Mouse (Mus musculus) adrenal gland, postnatal 36 days (tissue): Measurements from ENCODE around the gene Ddx20. TPM values are rescaled to one million over a fixed set of nuclear protein-coding genes. Genes with fewer than 3 reads are reported as not detected.
"Not testable (repeated sequence)": the region's sequence is repeated elsewhere in the genome, so short reads cannot be mapped to it uniquely, and the experiment has no call there.

Experiments
- DNase-seq, 2 experiments: peaks; one replicate each; pipeline ENCODE4 v3.0.0; 2021; ENCODE audit warnings: mixed read lengths in 1 of 2
- total RNA-seq, 2 experiments: library from RNA; stranded (reverse); gene quantifications; 2 replicates each; pipeline ENCODE4 v1.2.3; 2021

Gene Ddx20
- total RNA-seq, 2 experiments from 2014 or later: 16.4 to 19.5 TPM

DNA sequence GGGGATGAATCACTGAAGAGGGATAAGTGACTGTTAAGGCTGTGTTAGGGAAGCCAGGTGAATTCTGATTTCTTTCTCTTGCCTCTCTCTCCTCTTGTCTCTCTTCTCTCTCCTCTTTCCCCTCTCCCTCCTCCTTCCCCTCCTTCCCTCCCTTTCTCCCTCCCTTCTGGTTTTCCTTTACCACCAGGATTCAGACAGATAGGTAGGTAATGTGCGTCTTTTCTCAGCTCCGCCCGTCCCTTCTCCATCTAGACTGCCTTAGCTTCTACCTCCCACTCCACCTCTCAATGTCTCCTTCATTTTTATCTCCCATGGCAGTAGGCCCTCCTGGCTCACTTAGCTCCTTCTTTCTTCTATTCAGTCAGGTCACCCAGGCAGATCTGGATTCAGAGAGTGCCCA, 18.2 kb upstream of the Ddx20 start:
- no peak for DNase-seq

DNA sequence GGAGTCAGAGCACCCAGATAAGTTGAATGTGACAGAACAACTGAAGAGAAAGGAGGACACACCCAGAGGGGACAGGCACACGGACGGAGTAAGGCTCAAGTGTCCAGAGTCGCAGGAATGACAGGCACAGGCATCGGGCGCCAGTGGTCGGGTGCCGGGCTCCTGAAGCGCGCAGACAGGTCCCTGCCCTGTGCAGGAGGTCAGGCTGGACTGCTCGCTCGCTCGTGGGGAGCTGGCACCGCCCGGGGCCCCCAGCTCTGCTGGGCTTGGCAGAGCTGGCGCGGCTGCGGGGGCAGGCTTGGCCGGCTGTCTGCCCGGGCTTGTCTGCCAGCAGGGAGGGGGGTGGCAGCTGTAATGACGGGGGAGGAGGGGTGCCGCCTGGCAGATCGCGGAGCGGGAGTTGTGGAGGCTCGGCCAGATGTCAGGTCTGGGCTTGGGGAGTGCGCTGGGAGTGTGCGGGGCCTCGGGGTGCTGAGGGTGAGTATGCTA, 17.7 kb upstream of the Ddx20 start:
- peak; percentile 72 to 77 for DNase-seq

DNA sequence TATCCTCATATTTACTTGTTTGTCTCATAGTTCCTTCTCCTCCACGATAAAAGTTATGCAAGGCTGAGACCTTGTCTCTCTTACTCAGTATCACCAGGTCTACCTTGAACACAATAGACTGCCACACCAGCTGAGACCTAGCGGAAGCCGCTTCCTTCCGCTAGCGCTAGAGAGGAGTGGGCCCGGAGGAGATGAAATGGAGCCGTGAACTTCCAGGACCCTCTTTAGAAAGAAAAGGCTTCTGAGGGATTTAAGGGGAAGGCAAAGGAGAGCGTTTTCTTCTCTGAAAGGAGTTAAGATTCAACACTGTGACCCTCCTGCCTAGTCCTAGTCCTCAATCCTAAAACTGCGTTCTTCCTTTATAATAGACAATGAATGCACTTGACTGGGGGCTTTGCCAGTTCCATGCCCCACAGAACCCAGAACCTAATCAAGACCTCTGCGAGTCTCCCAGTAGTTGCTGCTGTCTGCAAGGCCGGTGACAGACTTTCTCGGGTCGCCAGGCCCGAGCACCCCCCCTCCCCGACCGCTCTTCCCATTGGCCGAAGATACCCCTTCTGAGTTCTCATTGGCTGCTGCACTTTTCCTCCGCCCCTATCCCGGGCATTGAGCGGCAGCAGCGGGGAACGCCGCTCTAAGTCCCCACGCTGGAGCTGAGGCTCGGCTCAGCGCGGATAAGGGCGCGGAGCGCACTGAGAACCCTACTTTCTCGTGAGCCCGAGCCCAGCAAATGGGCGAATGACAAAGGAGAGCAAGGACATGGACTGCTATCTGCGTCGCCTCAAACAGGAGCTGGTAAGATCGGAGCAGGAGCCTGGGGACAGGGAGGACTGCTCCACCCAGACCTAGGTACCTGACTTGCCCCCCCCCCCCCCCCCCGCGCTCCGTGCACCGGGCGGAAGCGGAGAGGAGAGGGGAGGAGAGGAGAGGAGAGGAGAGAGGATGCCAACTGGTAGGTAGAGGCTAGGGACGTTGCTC, 16.9 kb upstream of the Ddx20 start, which contains the start of gene Inka2:
Inka2 (plus strand) TSS at position 569 of the 978 bp plus-strand sequence.
- DNase-seq: peak; percentile 88 to 91

DNA sequence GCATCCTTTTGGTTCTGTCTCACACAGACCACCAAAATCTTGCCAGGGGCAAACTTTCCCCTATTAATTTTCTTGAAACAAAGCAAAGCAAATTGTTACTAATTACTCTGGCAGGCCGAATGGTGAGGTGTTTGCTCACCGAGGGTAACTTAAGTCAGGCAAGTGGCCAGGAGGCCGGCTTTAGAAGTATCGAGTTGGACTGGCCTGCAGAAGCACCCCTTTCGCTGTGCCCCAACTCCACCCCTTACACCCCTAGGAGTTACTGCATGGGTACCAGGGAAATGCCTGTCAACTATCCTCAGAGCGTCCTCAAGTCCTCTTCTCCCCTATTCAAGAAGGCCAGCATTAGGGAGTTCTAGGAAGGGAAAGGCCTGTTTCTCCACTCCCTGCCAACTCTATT, 16.2 kb upstream of the Ddx20 start:
- no peak for DNase-seq

DNA sequence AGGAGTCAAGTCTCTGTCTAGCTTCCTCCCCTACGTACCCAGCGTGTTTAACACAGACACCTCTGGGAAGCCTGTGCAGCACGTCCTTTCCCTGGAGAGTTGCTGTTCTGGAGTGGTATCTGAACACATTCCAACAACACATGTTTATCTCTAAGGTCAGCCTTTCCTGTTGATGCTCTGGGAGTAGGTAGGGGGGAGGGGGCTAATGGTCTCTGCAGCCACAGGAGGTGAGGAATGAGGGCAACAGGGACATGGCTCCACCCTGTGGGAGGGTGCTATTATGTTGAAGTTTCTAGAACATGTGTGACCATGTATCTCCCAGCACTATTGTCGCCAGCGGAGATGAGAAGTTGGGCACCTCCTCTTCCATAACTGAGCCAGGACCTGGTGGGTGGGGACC, 14.0 kb upstream of the Ddx20 start:
- DNase-seq: no peak

DNA sequence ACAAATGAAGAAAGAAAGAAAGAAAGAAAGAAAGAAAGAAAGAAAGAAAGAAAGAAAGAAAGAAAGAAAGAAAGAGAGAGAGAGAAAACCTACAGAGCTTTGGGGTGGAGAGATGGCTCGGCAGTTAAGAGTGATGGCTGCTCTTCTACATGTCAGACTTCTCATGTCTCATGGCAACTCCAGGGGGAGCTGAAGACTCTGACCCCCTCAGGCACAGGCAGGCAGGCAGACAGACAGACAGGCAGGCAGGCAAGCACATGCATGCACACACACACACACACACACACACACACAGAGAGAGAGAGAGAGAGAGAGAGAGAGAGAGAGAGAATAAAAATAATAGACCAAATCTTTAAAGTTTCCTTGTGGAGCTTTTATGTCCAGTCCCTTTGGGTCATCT, 13.4 kb upstream of the Ddx20 start:
- DNase-seq: not testable (repeated sequence)

DNA sequence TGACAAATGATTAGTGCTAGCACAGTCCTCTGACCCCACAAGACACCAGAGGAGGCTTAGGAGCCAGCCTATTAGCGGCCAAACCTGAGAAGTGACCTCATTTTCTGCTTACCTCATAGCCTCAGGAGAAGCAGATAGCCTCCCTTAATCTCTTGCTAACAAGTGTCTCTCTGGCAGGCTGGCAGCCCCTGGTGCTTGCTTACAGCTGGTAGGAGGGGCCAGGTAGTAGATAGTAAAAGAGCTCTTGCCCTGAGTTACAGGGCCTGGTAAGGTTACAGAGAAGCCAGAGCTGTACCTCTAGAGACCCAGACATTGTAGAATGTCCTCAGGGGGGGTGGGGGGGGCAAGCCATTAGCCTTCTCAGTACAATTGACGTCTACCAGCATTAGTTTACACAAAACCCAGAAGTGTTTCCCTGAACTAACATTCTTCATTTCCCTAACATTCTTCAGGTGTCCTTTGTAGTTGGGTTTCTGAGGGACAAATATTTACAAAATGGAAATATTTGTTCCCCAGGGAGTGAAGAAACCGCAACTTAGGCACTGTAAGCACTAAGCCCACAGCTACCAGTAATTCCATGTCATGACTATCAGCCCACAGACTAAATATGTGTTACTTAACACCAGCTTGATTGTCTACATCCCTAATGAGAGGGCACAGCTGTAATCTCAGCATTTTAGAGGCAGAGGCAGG, 12.0 kb upstream of the Ddx20 start:
- no peak for DNase-seq

DNA sequence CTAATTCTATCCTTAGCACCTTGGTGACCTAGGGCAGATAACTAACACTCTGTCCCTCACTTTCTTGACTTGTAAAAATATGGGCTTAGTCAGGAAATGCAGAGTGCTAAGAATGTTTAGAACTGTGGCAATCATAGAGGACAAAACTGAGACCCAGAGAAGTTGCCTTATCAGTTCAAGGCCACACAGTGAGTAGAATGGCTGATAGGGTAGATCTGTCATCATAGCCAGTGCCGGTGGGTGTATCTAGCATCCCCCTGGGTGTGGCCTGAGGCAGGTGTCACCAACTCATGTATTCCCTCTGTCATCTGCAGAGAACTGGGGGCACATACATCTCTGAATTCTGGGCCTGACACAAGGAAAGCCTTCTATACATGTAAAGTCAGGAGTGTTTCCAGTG, 10.9 kb upstream of the Ddx20 start:
- DNase-seq: no peak

DNA sequence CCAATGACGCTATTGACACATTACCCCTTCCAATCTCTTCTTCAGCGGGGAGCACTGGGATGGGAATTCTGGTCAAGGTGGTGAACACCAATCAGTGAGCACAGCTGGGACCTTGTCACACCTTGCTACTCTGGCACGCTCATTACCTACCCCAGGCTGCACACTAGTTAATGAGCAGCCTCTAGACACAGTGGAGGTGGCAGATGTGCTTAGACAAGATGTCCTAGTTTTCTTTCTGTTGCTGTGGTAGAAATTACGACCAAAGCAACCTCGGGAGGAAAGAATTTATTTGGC, 9.7 kb upstream of the Ddx20 start:
- DNase-seq: no peak

DNA sequence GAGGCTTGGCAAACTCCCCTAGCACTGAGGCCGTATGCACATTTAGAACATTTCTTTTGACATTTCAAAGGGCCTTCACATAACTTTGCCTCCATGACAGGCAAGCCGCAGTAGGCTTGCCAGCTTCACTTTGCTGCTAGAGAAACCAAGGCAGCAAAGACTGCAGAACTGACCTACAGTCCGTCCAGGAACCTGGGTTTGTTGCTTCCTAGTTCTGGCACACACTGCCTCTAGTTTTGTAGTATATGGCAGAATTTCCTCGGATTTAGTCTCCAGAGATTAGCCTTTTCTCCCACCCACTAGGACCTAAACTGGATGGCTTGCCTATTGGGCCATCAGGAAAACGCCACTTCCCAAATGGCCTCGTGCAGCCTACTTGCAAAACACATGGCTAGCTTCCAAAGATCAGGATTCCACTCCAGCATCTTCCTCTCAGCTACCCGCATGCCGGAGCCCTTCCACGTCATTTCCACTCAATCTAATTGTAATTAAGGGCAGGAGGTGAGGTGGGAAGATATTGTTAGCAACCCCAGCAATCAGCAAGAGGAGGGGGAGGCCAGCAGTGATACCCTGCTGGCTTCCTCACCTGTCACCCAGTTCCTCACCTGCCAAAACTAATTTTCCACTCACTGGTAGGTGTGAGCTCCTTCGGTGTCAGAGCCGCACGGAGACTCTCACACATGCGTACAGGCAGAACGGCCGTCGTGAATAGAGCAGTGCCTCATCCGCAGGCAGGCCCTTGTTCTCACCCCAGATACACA, 9.2 kb upstream of the Ddx20 start:
- no peak for DNase-seq

DNA sequence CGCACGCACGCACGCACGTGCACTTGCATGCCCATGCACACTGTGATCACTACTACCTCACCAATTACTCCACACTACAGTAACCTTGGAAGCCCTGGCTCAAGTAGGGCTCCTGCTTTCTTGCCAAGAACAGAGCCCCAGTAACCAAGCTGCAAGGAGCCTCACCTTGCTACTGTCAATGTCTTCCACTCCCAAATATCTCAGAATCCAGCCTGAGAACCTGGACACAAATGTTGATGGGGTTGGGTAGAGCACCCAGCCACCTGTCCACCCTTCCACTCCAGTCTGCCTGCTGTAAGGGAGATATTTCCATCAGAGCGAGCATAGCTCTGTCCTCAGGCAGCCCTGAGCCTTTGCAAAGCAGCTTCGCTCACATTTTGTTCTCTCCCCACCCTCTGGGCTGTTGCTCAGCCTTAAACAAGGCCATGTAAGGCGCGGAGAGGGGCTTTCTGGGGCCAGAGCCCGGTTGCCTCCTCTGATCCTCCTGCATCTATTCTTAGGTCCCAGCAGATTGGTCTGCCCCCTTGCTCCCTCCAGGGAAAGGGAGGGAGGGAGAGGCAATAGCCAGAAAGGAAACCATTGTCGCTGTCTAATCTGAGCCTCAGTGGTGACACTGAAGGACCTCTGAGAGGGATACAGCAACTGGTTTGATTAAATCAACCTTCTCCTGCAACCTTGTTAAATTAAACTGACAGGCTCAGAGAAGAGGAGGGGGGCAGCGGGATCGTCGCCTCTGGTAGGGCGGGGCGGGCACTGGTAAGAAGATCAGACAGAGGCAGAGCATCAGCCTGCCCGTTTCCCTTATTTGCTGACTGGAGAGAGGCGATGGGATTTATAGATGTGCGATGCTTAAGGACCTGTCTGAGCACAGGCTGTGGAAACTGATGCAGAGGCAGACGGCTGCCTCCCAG, 8.4 kb upstream of the Ddx20 start:
- DNase-seq: no peak

DNA sequence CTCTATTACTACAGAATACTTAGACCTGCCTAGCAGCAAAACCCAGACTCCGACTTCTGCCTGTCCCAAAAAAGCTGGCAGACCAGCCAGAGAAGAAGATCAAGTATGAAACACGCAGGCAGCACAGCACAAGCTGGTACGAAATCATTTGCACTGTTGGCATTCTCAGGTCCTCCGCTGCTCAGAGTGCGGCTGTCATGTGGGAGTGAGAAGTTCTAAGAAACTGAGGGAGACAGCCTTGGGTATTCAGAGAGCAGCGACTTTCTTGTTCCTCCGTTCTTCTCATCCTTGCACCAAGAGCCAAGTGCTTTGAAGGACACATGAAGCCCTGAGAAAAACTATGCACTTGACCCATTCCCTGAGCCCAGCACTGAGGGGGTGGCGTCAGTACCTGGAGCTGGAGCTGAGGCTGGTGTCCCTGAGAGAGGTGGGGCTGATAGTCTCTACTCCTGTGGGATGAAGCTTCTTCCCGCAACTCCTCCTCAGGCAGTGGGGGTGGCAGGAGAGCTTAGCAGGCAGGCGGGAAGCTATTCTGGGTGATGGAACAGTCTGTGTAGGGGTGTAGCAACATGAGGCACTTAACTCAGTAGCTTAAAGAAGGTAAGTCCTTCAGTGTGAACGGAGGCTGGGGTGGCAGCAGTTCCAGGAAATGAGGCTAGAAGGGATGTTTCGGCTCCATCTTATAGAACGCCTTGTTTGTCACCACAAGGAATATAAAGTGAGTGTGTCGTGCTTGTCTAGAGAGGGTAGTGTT, 6.1 kb upstream of the Ddx20 start:
- no peak for DNase-seq

DNA sequence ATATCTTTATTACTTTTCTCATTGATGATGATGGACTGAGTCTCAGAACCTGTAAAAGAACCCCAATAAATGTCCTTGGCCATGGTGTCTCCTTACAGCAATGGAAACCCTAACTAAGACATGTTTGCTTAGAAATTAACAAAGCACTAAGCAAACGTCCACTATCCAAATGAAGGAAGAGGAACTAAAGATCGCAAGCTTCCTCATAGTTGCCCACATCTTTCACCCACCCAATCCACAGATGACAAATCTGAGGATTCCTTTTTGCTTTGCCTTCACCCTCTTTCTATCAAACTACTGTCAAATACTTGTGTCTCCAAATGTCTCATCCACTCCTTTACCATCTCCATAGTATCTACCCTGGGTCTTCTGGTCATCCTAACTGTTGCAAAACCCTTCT, 1.2 kb upstream of the Ddx20 start:
- DNase-seq: no peak

DNA sequence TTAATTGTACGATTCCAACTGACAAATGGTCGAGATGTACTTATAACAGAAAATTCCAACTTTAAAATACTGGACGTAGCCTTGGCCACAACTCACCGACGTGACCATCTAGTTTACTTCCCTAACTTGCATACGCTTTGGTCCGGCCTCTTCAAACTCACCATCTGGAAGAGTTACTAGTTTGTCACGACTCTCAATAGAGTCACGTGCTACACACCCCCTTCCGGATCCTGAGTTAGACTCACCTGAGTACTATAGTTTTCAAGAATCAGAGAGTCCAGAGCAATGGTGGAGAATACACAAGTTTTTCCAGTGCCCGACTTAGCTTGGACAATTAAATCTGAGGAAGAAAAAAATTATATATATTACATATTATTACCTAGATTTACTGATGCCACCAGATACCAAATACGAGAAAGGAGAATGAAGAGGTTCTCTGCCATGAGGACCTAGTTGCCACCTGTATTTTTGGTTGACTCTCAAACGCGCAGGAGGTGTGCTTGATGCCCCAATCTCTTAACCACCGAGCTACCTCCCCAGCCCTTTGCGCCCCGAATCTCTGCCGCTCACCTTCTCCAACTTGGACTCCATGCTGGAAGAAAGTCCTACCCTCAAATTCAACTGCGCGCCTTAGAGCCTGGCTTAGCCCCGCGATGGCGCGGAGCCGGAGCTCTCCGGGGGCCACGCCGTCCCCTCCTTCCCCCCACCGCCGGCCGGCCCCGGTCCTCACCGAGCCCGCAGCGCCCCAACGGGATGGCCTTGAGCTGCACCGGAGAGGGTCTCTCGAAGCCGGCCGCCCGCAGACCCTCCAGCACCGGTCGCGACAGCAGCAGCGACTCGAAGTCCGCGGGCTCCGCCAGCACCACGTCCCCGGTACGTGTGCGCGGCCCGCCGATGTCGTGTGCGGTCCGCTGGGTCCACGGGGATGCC, 715 bp downstream of the Ddx20 start:
- DNase-seq: no peak

DNA sequence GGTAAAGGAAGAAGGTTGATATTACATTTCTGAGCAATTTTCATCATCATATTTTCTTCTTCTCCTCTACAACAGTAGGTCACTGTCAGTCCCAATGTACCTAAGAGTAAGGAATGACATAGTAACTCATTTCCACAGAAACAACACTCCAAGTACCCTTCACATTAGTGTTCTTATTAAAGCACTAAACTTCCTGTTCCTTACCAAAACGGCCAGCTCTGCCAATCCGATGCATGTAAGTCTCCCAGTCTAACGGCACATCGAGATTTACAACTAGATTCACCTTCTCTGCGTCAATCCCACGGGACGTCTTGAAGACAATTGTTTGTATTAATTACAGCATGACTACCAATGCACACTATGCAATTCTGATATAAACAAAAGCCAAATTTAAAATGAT, 7.0 kb downstream of the Ddx20 start:
- no peak for DNase-seq

DNA sequence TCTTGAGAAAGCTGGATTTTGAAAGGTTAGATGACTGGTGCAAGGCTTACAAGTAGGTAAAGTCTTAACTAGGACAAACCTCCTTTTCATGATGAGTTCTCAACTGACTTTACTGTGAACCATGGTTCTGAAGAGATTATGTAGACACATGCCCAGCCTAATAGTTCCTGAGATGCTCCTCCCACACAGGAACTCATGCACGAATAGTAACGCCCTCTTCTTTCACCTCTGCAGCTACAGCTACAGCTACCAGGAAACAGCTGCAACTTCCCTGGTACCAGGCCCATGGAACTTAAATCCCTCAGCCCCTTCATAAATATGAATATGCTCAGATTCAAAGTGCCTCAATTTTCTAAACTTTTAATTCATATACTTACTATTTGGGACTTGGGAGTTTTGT, 11.4 kb downstream of the Ddx20 start:
- DNase-seq: no peak

DNA sequence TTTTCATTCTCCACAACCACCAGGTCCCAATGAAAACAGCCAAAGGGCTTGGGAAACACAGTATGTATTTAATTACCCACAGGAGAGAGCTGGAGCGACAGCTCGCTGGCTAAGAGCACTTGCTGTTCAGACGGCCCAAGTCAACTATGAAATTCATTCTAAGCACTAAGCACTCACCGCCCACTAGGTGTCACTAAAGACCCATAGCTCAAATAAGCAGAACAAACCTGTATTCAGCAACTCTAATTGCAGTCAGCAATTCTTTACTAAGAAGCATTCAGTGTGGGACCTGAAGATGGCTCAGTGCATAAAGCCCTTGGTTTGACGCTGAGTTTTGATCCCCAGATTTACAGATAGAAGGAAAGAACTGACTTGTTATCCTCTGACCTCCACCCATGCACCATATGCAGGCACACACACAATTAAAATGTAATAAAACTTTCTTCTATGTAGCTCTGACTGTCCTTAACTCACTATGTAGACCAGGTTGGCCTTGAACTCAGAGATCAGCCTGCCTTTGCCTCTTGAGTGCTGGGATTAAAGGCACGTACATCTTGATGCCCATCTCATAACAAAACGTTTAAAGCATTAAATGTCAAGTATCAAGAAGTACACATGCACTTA, 12.7 kb downstream of the Ddx20 start:
- DNase-seq: peak; percentile 54 to 74

DNA sequence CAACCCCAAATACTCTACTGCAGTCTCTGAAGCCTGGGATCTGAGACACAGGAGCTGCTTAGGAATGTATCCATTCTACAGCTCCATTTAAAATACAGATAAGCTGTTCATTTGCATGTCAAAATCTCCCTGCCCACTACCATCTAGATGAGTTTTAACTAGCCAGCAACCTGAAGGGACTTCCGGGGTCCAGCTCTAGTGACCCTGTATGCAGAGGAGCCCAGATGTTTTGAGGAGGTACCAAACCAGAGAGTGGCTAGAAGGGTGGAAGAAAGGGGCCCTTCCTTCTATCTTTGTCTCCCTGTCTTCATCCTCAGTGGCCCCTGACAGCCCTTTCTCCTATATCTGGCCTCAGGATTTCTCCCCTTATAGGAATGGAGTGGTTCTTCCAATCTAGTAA, 16.6 kb downstream of the Ddx20 start:
- no peak for DNase-seq

DNA sequence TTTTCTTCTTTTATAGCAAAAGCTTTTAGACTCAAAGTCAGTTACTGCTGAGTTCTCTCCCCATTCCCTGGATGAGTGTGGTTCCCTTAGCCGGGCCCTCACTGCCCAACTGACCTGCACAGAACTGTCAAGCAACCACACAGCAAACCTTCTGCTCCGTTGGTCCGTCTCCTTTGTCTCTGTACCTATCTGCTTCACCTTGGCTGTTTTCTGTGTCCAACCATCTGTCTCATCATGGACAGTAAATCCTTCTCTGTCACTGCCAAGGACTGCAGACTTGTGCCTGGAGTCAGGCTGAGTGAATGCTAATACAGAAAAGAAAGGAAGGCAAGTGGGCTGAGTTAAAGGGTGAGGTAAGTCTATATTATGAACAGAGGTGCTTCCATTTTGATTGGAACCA, 17.6 kb downstream of the Ddx20 start:
- no peak for DNase-seq
